Comparison of ENCODE assay signal across 9 mouse cellular contexts in the genomic region with DNA sequence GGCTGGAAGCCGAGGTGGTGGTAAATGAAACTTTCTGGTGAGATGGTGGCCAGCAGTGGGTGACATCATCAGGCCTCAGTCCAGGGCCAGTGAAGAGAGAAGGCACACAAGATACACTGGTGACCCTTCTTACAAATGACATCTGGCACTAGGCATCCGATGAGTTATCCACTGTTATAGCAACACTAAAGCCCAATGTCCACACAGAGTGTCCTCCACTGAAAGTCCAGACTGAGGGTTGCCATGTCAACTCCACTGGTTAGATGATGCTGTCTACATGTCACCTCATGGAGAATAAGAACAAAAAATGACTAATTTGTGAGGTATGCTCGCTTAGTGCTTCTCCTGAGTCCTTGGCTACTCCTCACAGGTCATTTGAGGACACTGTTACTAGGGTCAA.
"Had no signal": no experiment of that assay in that cellular context is flagged by ENCODE, and none has a peak within 500 bp of the region (broad histone marks: within the 10 kb centered on the region; RNA-seq: fewer than 3 reads in every experiment).

No protein-coding gene starts in this region.

- DNase-seq: kidney, postnatal 10 days; kidney, postnatal 4 days; left cerebral cortex, postnatal 4 days; lung, adult 18-20 months; lung, postnatal 10 days; right cerebral cortex, adult 18-20 months; right cerebral cortex, postnatal 25 days; thymus, postnatal 4 days had no signal

- ATAC-seq: midbrain, embryonic 16.5 days had no signal
